Mouse (Mus musculus) ES-E14 (cell line): Measurements from ENCODE around the gene Metap1. TPM values are rescaled to one million over a fixed set of nuclear protein-coding genes. Genes with fewer than 3 reads are reported as not detected.

ENCODE experiments used
- DNase-seq: peaks from one replicate; pipeline ENCODE4 v3.0.0-alpha.2; 2013; ENCODE audit warnings: low read depth, low spot score
- H3K27ac ChIP-seq: 2 replicates; pipeline ENCODE4 v1.5.1; 2012; ENCODE audit warnings: low read depth, mild to moderate bottlenecking, low read length, moderate library complexity, mixed read lengths; ENCODE audit not compliant: poor library complexity, insufficient read depth, severe bottlenecking
- H3K36me3 ChIP-seq: 2 replicates; pipeline ENCODE4 v1.6.1; 2012; ENCODE audit warnings: mild to moderate bottlenecking, low read length, moderate library complexity, mixed read lengths; ENCODE audit not compliant: control insufficient read depth, poor library complexity, insufficient read depth, severe bottlenecking
- H3K4me1 ChIP-seq, 2 experiments: fragments of 150-350 bp in 1 of 2; sonication (generic) in 1 of 2; 2 replicates each; pipeline ENCODE4 v1.6.1; 2012; ENCODE audit warnings: low read length in 2 of 2, mild to moderate bottlenecking in 1 of 2, mixed read lengths in 1 of 2; ENCODE audit not compliant: control insufficient read depth in 2 of 2, insufficient read depth in 2 of 2, poor library complexity in 1 of 2
- H3K4me3 ChIP-seq, 2 experiments: fragments of 150-350 bp in 1 of 2; sonication (generic) in 1 of 2; 2 replicates each; pipeline ENCODE4 v1.5.1; 2012; ENCODE audit warnings: low read length in 2 of 2, low read depth in 1 of 2, mild to moderate bottlenecking in 1 of 2, mixed read lengths in 1 of 2; ENCODE audit not compliant: insufficient read depth in 1 of 2, poor library complexity in 1 of 2, severe bottlenecking in 1 of 2
- H3K9ac ChIP-seq: 2 replicates; pipeline ENCODE4 v1.6.1; 2012; ENCODE audit warnings: low read depth, mild to moderate bottlenecking, low read length, mixed read lengths; ENCODE audit not compliant: poor library complexity, insufficient read depth, severe bottlenecking
- H3K9me3 ChIP-seq: fragments of 150-350 bp; sonication (generic); 2 replicates; pipeline ENCODE4 v1.6.1; 2012; ENCODE audit warnings: low read depth, mild to moderate bottlenecking, low read length; ENCODE audit not compliant: control insufficient read depth, insufficient read depth
- CHD2 ChIP-seq: IDR thresholded peaks from 2 replicates; pipeline ENCODE4 v1.6.1; 2014; ENCODE audit warnings: mild to moderate bottlenecking, low read depth, low read length, inconsistent platforms
- HCFC1 ChIP-seq: IDR thresholded peaks from 2 replicates; pipeline ENCODE4 v1.6.1; 2012; ENCODE audit warnings: low read length, inconsistent platforms, borderline replicate concordance; ENCODE audit not compliant: insufficient read depth
- MAFK ChIP-seq: IDR thresholded peaks from 2 replicates; pipeline ENCODE4 v1.6.1; 2014; ENCODE audit warnings: mild to moderate bottlenecking, low read depth, low read length, inconsistent platforms; ENCODE audit not compliant: insufficient read depth
- ZC3H11A ChIP-seq: IDR thresholded peaks from 2 replicates; pipeline ENCODE4 v1.6.1; 2012; ENCODE audit warnings: low read depth, mild to moderate bottlenecking, inconsistent platforms, low read length, borderline replicate concordance
- ZNF384 ChIP-seq: IDR thresholded peaks from 2 replicates; pipeline ENCODE4 v1.6.1; 2012; ENCODE audit warnings: low read depth, low read length, inconsistent platforms
- in situ Hi-C, 2 experiments: fragments of 600-800 bp; cut with MboI; formaldehyde crosslinking; loops; one replicate each; pipeline ENCODE4 v1.15.1; 2025; ENCODE audit warnings: low sequenced_read_pairs in 2 of 2, inconsistent platforms in 1 of 2; ENCODE audit not compliant: unreplicated experiment in 2 of 2
- total RNA-seq: library from RNA; depleted of rRNA; stranded (reverse); fragments of 300-350 nt; gene quantifications from 2 replicates; pipeline ENCODE4 v1.2.3, GENCODE M21; 2012

Metap1 gene
- total RNA-seq, 1 experiment, result 67.7 TPM

- Histone ChIP-seq H3K36me3 (peaks cover 50% of the 10 kb centered on the region), H3K9ac (no peak overlapping the region), H3K9me3 (no peaks in the 10 kb centered on the region), H3K4me1 (no peaks in the 10 kb centered on the region), H3K4me3 (no peak overlapping the region), H3K27ac (no peak overlapping the region)
- in situ Hi-C loops, result no loop called here
- no peak for TF ChIP-seq MAFK
- DNase-seq, result no peak
Observed at GRCm38 (mm10) chr3:138452169-138452568, 37.1 kb downstream of the Metap1 start.

- TF ChIP-seq ZNF384 (no peak), CHD2 (no peak), MAFK (no peak), HCFC1 (no peak), ZC3H11A (no peak)
- H3K36me3 ChIP-seq, result peaks cover 49% of the 10 kb centered on the region
- H3K9ac ChIP-seq, result no peak overlapping the region
- H3K4me3 ChIP-seq, result no peak overlapping the region
- H3K9me3 ChIP-seq, result no peaks in the 10 kb centered on the region
- no peak overlapping the region for H3K27ac ChIP-seq
- in situ Hi-C loops, result no loop called here
- DNase-seq, result no peak
- peaks cover 0 to 7% of the 10 kb centered on the region in 2 experiments; a peak in 1 of 4 replicates for H3K4me1 ChIP-seq
Observed at GRCm38 (mm10) chr3:138448077-138448860, 41.0 kb downstream of the Metap1 start.

- Histone ChIP-seq H3K9me3 (no peaks in the 10 kb centered on the region), H3K36me3 (peaks cover 22% of the 10 kb centered on the region), H3K4me3 (peak overlapping the region; percentile 80 to 89), H3K4me1 (peaks cover 0 to 7% of the 10 kb centered on the region in 2 experiments; a peak in 2 of 4 replicates), H3K9ac (peak overlapping the region; percentile 88), H3K27ac (no peak overlapping the region)
- TF ChIP-seq ZNF384 (no peak), CHD2 (no peak), MAFK (no peak), HCFC1 (no peak), ZC3H11A (no peak)
- DNase-seq, result no peak
- in situ Hi-C loops, result no loop called here
Observed at GRCm38 (mm10) chr3:138443465-138443771, 45.9 kb downstream of the Metap1 start.

- in situ Hi-C loops, result no loop called here
- Histone ChIP-seq H3K27ac (peak within 1 kb of the TSS; percentile 50; the same call in 1 of the 2 replicates), H3K9ac (peak within 1 kb of the TSS; percentile 88), H3K4me1 (peaks cover 0 to 9% of the 10 kb centered on the region in 2 experiments; a peak in 2 of 4 replicates), H3K36me3 (peaks cover 17% of the 10 kb centered on the region), H3K9me3 (no peaks in the 10 kb centered on the region), H3K4me3 (peak within 1 kb of the TSS; percentile 80 to 89)
- peak; percentile 86 for DNase-seq
- TF ChIP-seq HCFC1 (peak; percentile 70; the same call in 1 of the 2 replicates), ZC3H11A (no peak)
Observed at GRCm38 (mm10) chr3:138442612-138443464, 46.5 kb downstream of the Metap1 start, which contains the start of gene Adh5. TSS of gene Adh5 (plus strand) at chr3:138443093.
